Mouse (Mus musculus) midbrain, embryonic 16.5 days (tissue): ENCODE data around the gene Olfr373. TPM values are rescaled to one million over a fixed set of nuclear protein-coding genes. Genes with fewer than 3 reads are reported as not detected.
"Not testable (repeated sequence)": the region's sequence is repeated elsewhere in the genome, so short reads cannot be mapped to it uniquely, and the experiment has no call there.

Source experiments
- ATAC-seq: fragments of 200-750 bp; cut with Nextera tagmentation; 2 replicates; pipeline ENCODE4 v1.8.0; 2017; ENCODE audit warnings: moderate TSS enrichment
- H3K27ac ChIP-seq: fragments of 300-500 bp; sonication (generic); 2 replicates; pipeline ENCODE4 v1.5.1; 2014; ENCODE audit warnings: mild to moderate bottlenecking, low read length, mixed read lengths
- H3K27me3 ChIP-seq: fragments of 300-500 bp; sonication (generic); 2 replicates; pipeline ENCODE4 v1.6.1; 2014; ENCODE audit warnings: low read depth, low read length, mixed read lengths; ENCODE audit not compliant: control insufficient read depth, insufficient read depth
- H3K36me3 ChIP-seq: fragments of 300-500 bp; sonication (generic); 2 replicates; pipeline ENCODE4 v1.6.1; 2014; ENCODE audit warnings: mild to moderate bottlenecking, low read length, moderate library complexity, mixed read lengths; ENCODE audit not compliant: control insufficient read depth, insufficient read depth
- H3K4me1 ChIP-seq: fragments of 300-500 bp; sonication (generic); 2 replicates; pipeline ENCODE4 v1.6.1; 2014; ENCODE audit warnings: mild to moderate bottlenecking, low read length, mixed read lengths; ENCODE audit not compliant: control insufficient read depth, insufficient read depth
- H3K4me2 ChIP-seq: fragments of 300-500 bp; sonication (generic); 2 replicates; pipeline ENCODE4 v1.6.1; 2014; ENCODE audit warnings: mild to moderate bottlenecking, low read length, mixed read lengths
- H3K4me3 ChIP-seq: fragments of 300-500 bp; sonication (generic); 2 replicates; pipeline ENCODE4 v1.5.1; 2014; ENCODE audit warnings: low read depth, mild to moderate bottlenecking, low read length, moderate library complexity, mixed read lengths
- H3K9ac ChIP-seq: fragments of 300-500 bp; sonication (generic); 2 replicates; pipeline ENCODE4 v1.6.1; 2014; ENCODE audit warnings: low read depth, low read length, mixed read lengths
- H3K9me3 ChIP-seq: fragments of 300-500 bp; sonication (generic); replicated peaks from 2 replicates; pipeline ENCODE4 v1.6.1; 2014; ENCODE audit warnings: mild to moderate bottlenecking, low read length, mixed read lengths; ENCODE audit not compliant: control insufficient read depth, poor library complexity, severe bottlenecking
- WGBS: fragments of 180-500 bp; shearing (Covaris S2); extraction: QIAGEN DNeasy Blood & Tissue Kit; methylation state at CpG from one replicate; pipeline ENCODE4 v1.1.7; 2014; 5-methylcytosine and 5-hydroxymethylcytosine counted together
- polyA plus RNA-seq: library from polyadenylated mRNA; unstranded; fragments of >200 nt; fragmentation: Nextera tagmentation; extraction: Ambion mirVana; gene quantifications from 2 replicates; pipeline ENCODE4 v1.2.1, GENCODE M21; 2015

The Olfr373 gene
- polyA plus RNA-seq, result not detected in 2 replicates

DNA sequence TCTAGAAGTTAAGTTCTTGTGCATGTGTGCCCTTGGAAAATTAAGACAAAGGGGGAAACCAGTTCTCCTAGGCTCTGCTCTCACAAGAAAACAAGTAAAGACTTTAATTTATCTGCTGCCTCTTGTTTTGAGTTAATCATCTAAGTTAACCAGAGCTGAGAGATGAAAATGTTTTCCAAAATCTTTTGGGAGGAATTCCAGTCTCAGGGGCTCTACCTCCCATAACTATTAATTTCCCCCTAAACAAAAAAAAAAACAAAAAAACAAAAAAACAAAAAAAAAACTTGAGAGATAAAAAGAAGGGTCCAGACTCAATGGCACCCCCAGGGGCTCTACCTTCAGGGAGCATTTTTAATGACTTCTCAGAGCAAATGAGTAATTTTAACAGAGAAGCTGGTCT, at the start of gene Olfr373:
TSS of gene Olfr373 (plus strand) at position 301 of the 400 bp plus-strand sequence.
- ATAC-seq, H3K4me1 ChIP-seq, H3K9me3 ChIP-seq, H3K27me3 ChIP-seq, H3K4me2 ChIP-seq, H3K9ac ChIP-seq, H3K27ac ChIP-seq, H3K36me3 ChIP-seq, H3K4me3 ChIP-seq: not testable (repeated sequence)

DNA sequence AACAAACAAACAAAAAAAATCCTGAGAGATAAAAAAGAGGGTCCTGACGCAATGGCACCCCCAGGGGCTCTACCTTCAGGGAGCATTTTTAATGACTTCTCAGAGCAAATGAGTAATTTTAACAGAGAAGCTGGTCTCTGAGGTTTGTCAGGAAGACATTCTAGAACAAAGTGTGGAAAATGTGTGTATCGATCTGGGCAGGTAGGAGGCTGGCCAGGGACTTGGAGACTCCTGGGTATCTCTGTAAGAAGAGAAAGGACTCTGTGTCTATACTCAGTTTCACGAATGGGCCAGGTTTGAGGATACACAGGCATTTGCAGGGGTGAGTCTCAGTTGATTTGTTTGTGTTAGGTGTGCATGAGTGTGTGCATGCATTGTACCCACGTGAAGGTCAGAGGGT, 42.1 kb upstream of the Olfr373 start, which contains the start of gene Olfr372:
TSS of gene Olfr372 (plus strand) at position 301 of the 400 bp plus-strand sequence.
- WGBS, result 81% methylated on average over 4 of the region's 4 CpGs
- H3K36me3 ChIP-seq, H3K4me2 ChIP-seq, H3K9ac ChIP-seq, ATAC-seq, H3K27ac ChIP-seq, H3K27me3 ChIP-seq, H3K4me1 ChIP-seq, H3K4me3 ChIP-seq, H3K9me3 ChIP-seq: not testable (repeated sequence)

DNA sequence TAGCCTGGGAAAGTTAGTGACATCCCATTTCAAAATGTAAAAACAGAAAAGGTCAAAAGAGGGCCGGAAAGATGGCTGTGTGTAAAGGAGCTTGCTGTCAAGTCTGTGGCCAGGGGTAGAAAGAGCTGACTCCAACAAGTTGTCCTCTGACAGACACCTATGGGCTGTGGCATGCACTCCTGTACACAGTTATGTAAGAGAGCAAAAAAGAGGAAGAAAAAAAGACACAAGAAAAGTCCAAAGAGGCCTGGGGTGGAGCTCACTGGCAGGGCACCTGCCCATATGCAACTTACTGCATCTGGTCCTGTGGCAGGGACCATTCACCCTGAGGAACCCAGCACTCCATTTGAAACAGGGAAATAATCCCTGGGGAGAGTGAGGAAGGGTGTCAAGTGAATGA, 40.5 kb upstream of the Olfr373 start:
- Histone ChIP-seq H3K9me3 (no peaks in the 10 kb centered on the region), H3K36me3 (no peaks in the 10 kb centered on the region), H3K4me3 (no peak overlapping the region), H3K9ac (no peak overlapping the region), H3K27ac (no peak overlapping the region), H3K4me2 (no peak overlapping the region), H3K27me3 (no peaks in the 10 kb centered on the region), H3K4me1 (no peaks in the 10 kb centered on the region)
- no peak for ATAC-seq
- 86% methylated on average over 1 of the region's 1 CpGs for WGBS

DNA sequence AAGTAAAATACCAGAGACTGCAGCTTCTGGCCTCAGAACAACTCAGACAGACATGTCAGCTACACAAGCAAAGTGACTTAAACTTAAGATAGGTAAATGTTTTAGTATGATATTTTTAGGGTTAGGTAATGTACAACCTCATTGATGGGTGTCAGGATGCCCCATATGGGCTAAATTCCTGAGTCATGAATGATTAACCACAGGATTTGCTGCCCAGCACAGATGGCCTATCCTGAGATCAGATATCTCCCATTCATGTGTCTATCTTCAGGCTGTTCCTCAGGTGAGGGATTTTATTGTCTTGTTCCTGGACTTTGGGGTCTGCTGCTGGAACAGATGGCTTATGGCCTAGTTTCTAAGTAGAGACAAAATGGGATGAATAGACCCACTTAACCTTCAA, 28.3 kb upstream of the Olfr373 start:
- H3K4me3 ChIP-seq, H3K9ac ChIP-seq, H3K9me3 ChIP-seq, H3K27ac ChIP-seq, H3K4me1 ChIP-seq, H3K4me2 ChIP-seq, H3K27me3 ChIP-seq, ATAC-seq, H3K36me3 ChIP-seq: not testable (repeated sequence)

DNA sequence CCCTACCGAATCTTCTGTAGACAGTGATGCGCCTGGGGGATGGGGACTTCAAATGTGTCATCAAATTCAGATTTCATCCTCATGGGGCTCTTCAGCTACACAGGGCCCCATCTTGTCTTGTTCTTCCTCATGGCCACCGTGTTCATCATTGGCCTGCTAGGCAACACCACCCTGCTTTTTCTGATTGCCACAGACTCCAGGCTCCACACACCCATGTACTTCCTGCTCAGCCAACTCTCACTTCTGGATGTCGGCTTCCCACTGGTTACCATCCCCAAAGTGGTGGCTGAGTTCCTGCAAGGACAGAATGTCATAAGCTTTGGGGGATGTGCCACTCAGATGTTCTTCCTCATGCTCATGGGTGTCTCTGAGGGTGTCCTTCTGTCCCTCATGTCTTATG, 25.3 kb upstream of the Olfr373 start:
- H3K9me3 ChIP-seq, H3K36me3 ChIP-seq, H3K4me2 ChIP-seq, H3K4me1 ChIP-seq, H3K4me3 ChIP-seq, H3K27ac ChIP-seq, H3K9ac ChIP-seq, ATAC-seq, H3K27me3 ChIP-seq: not testable (repeated sequence)
- 82% methylated on average over 3 of the region's 4 CpGs for WGBS

DNA sequence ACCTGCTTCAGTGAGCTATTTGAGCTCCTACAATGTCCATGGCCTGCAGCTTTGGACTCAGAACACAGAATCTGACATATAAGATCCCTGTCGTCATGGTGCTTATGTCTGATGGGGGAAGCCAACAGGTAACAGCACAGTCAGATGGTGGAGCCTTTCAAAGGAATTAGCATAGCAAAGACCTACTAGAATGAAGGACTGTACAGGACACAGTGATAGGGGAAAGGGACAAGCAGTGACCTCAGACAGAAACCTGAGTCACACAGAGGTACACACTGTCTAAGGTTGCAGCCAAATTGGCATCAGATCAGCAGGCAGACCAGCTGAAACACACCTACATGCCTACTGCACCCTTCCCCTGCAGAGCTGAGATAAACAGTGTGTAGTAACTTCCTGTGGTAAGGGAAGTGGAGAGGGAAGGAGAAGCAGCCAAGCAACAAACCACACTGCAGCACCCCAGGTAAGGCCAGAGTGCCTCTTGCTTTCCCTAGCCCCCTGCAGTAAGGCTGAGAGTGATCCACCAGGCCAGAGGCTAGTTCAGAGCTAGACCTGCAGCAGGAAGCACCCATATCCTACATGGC, 16.1 kb upstream of the Olfr373 start:
- not testable (repeated sequence) for H3K36me3 ChIP-seq, H3K9ac ChIP-seq, H3K4me1 ChIP-seq, H3K9me3 ChIP-seq, H3K27me3 ChIP-seq, H3K4me2 ChIP-seq, ATAC-seq, H3K27ac ChIP-seq, H3K4me3 ChIP-seq
- 91% methylated on average over 1 of the region's 1 CpGs for WGBS

DNA sequence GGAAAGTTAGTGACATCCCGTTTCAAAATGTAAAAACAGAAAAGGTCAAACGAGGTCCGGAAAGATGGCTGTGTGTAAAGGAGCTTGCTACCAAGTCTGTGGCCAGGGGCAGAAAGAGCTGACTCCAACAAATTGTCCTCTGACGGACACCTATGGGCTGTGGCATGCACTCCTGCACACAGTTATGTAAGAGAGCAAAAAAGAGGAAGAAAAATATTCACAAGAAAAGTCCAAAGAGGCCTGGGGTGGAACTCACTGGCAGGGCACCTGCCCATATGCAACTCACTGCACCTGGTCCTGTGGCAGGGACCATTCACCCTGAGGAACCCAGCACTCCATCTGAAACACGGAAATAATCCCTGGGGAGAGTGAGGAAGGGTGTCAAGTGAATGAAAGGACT, 1.8 kb downstream of the Olfr373 start:
- Histone ChIP-seq H3K4me1 (no peaks in the 10 kb centered on the region), H3K9ac (no peak overlapping the region), H3K9me3 (no peaks in the 10 kb centered on the region), H3K4me2 (no peak overlapping the region), H3K36me3 (no peaks in the 10 kb centered on the region), H3K27me3 (no peaks in the 10 kb centered on the region), H3K27ac (no peak overlapping the region), H3K4me3 (no peak overlapping the region)
- ATAC-seq, result no peak
- 77% methylated on average over 5 of the region's 5 CpGs for WGBS

DNA sequence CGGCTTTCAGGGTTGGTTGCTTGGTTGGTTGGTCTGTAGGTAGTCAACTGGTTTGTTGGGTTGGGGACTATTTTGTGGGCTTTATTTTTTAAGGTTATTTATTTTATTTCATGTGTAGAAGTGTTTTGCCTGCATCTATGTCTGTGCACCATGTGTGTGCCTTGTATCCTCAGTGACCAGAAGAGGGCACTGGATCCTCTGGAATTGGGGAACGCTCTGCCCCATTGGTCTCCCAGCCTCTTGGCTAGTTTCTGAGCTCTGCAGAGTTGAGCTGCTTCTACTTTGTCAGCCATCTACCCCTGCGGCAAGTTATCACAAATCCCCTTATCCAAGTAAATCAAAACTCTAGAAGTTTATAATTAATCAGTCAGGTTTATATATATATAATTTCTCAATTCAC, 4.6 kb downstream of the Olfr373 start:
- 89% methylated on average over 3 of the region's 3 CpGs for WGBS
- not testable (repeated sequence) for H3K4me1 ChIP-seq, H3K27me3 ChIP-seq, H3K9me3 ChIP-seq, H3K36me3 ChIP-seq, H3K27ac ChIP-seq, H3K4me3 ChIP-seq, ATAC-seq, H3K9ac ChIP-seq, H3K4me2 ChIP-seq

DNA sequence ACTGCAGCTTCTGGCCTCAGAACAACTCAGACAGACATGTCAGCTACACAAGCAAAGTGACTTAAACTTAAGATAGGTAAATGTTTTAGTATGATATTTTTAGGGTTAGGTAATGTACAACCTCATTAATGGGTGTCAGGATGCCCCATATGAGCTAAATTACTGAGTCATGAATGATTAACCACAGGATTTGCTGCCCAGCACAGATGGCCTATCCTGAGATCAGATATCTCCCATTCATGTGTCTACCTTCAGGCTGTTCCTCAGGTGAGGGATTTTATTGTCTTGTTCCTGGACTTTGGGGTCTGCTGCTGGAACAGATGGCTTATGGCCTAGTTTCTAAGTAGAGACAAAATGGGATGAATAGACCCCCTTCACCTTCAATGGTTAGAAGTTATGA, 13.7 kb downstream of the Olfr373 start:
- not testable (repeated sequence) for H3K4me2 ChIP-seq

More for the DNA sequence above, 13.7 kb downstream of the Olfr373 start:
- H3K9ac ChIP-seq, H3K27me3 ChIP-seq, H3K36me3 ChIP-seq, ATAC-seq, H3K9me3 ChIP-seq, H3K4me3 ChIP-seq, H3K27ac ChIP-seq, H3K4me1 ChIP-seq: not testable (repeated sequence)
